Mouse (Mus musculus): ENCODE measurements around the gene Tomt.

DNA sequence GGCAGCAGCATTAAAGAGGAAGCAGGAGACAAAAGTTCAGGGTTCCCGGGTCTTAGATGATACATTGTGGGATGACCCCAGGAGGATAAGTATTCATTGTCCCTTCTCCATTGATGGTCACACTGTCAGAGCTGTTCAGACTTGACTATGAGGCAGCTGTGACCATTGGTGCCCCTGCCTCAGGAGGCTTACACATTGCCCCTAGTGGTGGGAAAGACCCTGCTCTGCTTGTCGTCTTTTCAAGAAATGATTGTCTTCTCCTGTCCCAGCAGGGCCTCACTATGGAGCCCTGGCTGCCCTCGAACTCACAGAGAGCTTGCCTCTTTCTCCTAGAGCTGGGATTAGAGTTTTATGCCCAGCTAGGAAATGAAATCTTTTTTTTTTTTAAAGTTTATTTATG is 5.8 kb upstream of the Tomt start:
- peak; percentile 28 to 54; a peak in 3 of 4 replicates for TF ChIP-seq CTCF (conservative IDR thresholded peaks at IDR 0.05 in 1 of 2, IDR thresholded peaks at IDR 0.05 in 1 of 2; ENCODE audit: low read depth in 2 of 2, low read length in 2 of 2)
- no peak for TF ChIP-seq MAX (IDR thresholded peaks at IDR 0.05; ENCODE audit: low read length)
- TF ChIP-seq USF2 (conservative IDR thresholded peaks at IDR 0.05; ENCODE audit: low read depth, low read length) = no peak
- TF ChIP-seq ZC3H11A (IDR thresholded peaks at IDR 0.05; ENCODE audit: low read depth, low read length) = no peak
- TF ChIP-seq ELF1 (IDR thresholded peaks at IDR 0.05; ENCODE audit: low read depth, low read length) = no peak
- TF ChIP-seq ETS1 (conservative IDR thresholded peaks at IDR 0.05; ENCODE audit: low read depth, low read length) = no peak
- no peak for TF ChIP-seq MYC (IDR thresholded peaks at IDR 0.05; ENCODE audit: low read depth, low read length)
- TF ChIP-seq NRF1 (IDR thresholded peaks at IDR 0.05; ENCODE audit: low read depth, low read length) = no peak
- no peak for TF ChIP-seq USF1 (IDR thresholded peaks at IDR 0.05; ENCODE audit: low read depth, low read length)
- no peak for TF ChIP-seq MXI1 (IDR thresholded peaks at IDR 0.05; ENCODE audit: low read depth, low read length)
- no peak; the same call in 1 of the 2 replicates for TF ChIP-seq RAD21 (IDR thresholded peaks at IDR 0.05; ENCODE audit: low read depth, low read length)

All from CH12.LX (cell line).